Mouse (Mus musculus): ENCODE data around the gene Tnfsfm13.

Gene Tnfsfm13

DNA sequence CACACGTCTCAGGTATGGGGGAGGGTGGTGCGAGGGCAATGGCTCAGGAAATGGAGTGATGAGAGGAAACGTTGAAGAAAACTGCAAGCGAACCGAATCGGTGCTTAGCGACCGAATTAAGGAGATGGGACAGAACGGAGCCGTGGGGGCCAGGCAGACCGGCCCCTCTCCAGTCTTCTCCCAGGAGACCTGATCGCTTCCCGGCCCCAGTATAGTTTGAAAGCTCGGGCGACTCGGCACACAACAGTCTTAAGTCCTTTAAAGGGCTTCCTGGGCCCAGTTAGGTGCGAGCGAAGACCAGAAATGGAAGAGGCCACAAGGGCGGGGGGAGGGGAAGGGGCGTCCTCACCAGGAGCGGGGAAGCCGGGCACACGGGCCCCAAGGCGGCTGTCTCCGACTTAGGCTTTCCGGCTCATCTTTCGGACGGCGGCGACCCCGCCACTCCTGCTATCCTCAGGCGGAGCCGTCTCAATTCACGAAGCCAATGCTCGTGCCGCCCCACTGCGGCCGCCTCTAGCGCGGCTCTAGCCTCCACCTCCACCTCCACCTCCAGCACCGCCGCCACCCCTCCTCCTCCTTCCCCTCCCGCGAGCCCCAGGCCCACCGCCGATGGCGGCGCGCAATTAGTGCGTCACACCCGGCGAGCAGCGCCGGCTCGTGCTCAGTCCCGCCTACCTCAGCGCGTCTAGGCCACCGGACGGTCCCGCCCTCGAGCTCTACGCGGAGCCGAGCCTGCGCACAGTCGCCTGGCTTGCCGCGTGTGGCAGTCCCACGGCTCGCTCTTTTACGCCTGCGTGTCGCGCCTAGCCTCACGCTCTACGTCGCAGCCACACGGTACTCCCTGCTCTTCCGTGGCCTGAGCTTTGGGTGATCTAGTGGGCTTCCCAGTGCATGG lies 14.3 kb downstream of the Tnfsfm13 start, which contains the start of gene Senp3:
TSS of gene Senp3 (minus strand) at position 771 of the 895 bp plus-strand sequence.
- peak; percentile 97 for DNase-seq (ENCODE audit: low read depth, low spot score)

DNA sequence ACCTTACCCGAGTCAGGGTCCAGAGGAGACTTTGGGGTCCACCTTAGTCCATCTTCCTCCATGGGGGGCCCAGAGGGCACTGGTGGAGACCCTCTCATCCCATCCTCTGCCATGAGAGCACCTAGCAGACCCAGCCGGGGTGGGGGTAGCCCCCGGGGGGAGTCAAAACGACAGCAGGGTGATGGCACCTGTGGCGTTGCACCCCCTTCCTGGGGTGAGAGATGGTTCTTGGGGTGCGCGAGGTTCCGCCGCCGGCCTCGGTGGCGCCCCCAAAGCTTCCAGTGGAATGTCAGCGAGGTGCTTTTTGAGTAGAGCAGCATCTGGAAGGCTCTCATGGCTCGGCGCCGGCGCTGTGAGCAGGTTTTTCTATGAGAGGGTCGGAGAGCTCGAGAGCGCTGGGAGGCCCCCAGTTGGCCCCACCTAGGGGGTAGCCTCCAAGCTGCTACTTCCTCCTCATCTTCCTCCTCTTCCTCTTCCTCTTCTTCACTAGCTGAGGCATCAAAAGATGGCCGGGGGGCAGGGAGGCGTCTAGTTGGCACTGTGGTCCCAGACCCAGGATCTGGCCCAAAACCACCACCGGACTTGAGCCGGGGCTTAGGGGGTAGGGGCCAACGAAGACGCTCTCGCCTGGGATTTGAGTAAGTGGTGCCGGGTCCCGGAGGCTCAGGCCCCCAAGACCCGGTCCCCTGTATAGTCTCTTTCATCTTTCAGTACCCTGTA lies 15.6 kb downstream of the Tnfsfm13 start:
- no peak for DNase-seq (ENCODE audit: low read depth, low spot score)

DNA sequence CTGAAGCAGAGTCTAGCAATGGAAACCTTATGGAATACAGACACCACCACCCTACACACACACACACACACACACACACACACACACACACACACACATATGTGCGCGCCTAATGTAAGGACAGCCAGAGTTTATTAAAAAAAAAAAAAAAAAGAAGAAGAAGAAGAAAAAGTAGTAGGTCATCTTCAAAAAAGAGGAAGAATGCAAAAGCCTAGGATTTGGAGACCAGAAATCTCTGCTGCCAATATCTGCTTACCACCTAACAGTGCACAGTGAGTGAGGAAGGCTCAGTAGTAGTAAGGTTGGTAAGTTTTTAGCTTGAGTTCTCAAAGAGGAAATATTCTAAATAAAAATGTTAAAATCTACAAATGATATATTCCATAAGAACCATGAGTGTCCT lies 16.8 kb downstream of the Tnfsfm13 start:
- no peak for DNase-seq (ENCODE audit: low read depth, low spot score)

DNA sequence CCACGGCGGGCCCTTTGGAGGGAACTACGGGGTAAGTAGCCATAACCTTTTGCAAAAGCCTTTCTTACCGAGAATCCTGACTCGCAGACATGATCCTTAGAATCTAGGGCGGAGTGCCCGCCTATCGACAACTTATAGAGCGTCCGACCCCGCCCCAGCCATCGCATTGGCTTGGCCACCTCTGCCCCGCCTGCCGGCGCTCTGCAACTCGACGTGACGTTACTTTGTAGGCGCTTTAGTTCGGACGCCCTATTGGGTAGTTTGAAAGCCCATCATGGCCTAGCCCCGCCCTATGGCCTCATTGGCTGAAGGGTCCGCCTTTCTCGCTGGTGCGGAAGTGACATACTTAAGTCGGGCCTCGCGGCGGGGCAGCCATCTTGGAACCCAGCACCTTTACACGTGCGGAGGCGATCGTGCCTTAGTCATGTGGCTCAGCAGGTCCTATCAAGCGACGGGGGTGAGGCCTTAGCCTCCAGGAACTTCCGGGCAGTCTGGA lies 23.6 kb downstream of the Tnfsfm13 start, which contains the start of gene Eif4a1:
TSS of gene Eif4a1 (minus strand) at position 213 of the 496 bp plus-strand sequence.
- DNase-seq (ENCODE audit: low read depth, low spot score), result peak; percentile 100

DNA sequence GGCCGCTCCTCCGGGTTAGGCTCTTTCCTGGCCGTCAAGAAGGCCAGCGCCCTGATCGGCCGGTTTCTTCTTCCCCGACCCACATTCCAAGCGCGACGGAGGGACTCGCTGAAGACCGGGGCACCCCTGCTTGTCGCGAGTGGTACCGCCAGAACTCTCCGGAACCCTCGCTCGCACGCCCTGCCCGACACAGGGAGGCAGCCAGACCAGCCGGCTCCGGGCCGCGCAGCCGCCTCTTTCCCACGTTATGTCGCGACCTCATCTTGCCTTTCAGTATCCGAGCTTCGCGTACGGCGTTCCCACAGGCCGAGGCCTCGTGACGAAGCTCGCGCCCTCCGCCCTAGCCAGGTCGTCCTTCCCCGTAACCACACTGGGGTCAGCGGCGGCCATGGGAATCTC lies 24.2 kb downstream of the Tnfsfm13 start:
- DNase-seq (ENCODE audit: low read depth, low spot score), result peak; percentile 61

DNA sequence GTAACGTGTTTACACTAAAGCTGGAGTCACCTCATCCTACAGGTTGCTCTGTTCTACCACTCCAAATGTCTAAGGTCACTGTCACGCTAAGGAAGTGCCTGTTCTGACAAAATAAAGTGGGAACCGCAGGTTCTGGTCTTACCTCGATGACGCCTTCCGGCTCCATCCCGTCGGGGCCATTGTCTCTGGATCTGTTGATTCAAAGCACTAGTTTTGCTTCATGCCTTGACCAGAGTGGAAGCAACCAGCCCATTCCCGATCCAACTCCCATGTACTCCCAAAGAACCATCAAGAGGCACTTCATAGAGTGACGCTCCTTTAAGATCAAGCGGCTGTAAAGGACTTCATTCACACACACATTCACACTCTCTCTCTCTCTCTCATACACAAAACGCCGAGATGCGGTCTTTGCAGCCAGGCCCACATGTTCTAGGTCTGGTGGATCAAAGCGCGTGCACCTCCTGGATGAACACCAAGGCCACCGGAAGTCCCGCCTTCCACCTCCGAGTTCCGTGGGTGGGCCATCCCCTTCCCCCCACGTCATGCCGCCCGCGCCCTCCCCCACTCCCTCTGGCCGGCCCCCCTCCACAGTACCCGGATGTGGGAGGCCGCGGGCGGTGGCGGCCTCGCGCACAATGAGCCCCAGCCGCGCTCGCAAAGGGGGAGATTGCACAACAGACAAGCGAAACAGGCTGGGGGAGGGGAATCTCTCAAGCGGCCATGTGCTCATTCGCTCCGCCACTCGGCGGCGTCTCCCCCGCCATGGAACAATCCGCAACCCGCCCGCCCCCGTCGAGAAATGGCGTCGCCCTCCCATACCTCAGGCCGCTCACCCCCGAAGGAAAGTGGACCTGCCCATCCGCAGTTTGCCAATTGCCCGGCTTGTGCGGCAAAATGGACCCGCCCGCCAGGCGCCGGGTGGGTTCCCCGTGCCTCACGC lies 24.8 kb downstream of the Tnfsfm13 start:
- DNase-seq (ENCODE audit: low read depth, low spot score), result peak; percentile 96

DNA sequence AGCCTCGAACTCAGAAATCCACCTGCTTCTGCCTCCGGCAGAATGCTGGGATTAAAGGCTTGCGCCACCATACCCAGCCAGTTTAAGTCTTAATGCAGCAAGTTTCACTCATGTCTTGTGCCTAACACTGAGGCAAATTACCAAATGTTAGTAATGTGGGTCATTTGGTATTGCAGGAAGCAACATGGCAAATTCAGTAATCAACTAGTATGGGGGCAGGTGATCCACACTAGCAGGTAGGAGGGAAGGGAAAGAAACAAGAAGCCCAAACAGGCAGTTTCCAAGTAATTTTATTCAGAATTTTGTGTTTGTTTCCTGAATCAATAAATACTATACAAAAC lies 29.3 kb downstream of the Tnfsfm13 start:
- DNase-seq (ENCODE audit: low read depth, low spot score), result no peak

DNA sequence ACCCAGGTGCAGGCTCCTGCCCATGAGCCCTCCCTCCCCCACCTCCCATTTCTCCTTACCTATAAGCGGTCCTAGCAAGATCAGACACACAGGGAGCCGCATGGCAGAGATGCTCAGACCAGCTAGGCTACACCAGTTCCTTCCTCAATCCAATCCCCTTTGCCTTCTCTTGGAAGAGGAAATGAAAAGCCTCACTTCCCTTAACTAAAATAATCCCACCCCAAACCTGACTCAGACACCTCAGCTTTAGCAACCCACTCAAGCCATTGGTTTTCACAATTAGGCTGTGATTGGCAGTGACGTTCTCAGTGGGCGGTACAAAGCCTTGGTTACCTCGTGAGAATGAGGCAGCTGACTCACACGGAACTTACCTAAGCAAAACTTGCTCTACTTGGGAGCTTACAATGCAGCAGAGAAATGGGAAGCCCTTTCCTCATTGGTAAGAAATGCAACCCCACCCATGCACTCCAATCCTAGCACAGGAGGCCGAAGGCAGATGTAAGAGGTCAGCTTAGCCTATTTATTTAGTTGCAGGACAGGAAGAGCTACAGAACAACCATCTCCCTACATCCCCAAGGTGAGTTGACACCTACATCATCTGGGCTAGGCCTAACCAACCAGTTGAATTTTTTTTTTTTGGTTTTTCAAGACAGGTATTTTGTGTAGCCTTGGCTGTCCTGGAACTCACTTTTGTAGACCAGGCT lies 29.8 kb downstream of the Tnfsfm13 start, which contains the start of gene Cd68:
TSS of gene Cd68 (minus strand) at position 193 of the 704 bp plus-strand sequence.
- DNase-seq (ENCODE audit: low read depth, low spot score), result peak; percentile 98

DNA sequence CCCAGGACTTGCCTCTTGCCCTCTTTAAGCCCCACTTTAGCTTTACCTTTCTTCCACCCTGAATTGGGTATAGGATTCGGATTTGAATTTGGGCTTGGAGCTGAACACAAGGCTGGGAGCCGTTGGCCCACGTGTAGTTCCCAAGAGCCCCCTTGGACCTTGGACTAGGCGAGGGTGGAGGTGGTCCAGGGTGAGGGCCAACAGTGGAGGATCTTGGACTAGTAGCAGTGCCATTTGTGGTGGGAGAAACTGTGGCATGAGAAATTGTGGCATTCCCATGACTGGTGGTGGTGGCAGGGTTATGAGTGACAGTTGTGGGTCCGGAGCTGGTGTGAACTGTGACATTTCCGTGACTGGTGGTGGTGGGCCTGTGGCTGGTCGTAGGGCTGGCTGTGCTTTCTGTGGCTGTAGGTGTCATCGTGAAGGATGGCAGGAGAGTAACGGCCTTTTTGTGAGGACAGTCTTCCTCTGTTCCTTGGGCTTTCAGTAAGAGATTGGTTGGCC lies 30.4 kb downstream of the Tnfsfm13 start:
- DNase-seq (ENCODE audit: low read depth, low spot score), result no peak

DNA sequence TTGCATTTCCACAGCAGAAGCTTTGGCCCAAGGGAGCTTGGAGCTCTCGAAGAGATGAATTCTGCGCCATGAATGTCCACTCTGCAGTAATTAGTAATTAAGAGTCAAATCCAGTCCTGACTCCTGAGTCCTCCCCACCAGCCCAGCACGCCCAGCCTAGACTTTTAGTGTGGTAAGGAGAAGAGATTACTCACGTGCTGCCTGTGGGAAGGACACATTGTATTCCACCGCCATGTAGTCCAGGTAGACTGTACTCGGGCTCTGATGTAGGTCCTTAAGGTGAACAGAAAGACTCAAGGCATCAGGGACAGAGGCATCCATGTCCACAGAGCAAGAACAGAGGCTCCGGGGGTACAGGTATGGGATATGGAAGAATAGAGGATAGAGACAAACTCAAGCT lies 31.1 kb downstream of the Tnfsfm13 start:
- DNase-seq (ENCODE audit: low read depth, low spot score), result no peak

DNA sequence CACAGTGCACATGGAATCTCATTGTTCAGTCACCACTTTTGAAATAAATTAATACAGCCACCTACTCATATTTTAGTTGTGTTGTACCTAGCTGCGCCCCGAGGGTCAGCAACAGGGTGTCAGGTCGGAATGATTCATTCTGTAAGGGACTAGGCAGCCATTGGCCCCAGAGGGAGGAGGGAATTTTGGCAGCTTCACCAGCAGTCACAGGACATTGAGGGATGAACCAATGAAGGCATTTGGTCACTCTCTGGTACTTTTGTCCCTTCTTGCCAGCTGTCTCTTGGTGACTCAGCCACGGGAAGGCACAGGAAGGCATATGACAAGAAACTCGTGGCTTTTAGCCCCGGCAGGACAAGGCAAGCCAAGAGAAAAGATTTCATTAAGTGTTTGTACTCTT lies 32.1 kb downstream of the Tnfsfm13 start:
- no peak for DNase-seq (ENCODE audit: low read depth, low spot score)

DNA sequence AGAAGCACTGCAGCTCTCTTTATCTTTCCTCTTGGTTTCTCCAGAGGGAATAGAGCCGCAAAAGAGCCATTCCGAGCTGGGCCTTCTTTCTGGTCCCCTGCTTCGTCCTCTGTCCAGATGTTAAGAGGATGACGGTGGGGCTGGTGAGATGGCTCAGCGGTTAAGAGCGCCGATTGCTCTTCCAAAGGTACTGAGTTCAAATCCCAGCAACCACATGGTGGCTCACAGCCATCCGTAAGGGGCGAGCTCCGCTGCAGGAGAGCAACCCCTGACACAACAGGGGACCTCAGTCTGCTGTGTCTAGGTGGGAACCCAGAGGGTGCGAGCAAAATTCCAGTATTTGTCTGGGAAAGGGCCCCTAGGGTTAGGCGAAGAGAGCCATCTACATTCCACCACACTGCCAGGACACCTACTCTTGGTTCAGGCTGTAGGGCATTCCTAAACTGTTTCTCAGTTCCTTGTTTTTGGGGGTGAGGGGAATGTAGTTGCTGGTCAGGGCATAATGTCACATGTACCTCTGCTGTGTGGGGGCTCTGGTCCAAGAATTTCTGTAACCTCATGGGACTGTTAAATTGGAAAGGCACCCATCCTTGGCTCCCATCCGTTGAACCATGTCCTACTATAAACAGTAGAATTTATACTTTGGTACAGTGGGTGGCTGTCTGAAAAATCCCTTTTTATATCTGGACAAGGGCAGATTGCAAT lies 32.8 kb downstream of the Tnfsfm13 start:
- no peak for DNase-seq (ENCODE audit: low read depth, low spot score)

DNA sequence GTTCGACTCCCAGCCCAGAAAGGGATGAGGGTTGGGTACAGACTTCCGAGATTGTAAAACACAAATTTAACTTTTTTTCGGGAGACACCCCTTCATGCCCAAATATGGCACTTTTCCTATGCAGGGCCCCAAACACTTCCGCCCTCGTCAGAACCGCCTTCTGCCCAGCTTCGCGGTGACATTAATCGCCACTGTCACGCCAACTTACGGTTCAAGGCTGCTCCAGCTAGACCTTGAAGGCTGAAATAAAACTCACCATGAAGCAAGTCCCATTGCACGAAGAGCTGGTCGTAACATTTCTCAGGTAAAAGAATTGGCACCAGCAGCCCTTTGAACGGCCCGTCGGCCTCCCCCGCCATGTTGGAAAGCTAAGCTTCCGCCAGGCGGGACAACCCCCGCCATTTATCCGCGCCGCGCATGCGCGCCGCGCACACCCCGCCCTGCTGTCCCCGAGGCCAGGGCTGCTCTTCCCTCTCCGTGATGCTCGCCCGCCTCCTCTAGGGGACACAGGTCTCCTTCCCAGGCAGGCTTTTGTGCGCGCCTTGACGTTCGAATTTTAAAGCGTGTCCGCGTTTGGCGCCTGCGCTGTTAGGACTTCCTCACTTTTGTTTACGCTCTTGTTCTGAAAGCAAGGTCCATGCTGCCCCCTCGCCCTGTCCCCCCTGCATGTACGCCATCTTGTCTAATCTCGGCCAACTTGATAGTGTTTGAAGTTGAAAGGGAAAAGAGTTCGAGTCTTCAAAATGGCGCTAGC lies 33.5 kb downstream of the Tnfsfm13 start, which contains the start of gene Mpdu1:
TSS of gene Mpdu1 (minus strand) at position 430 of the 754 bp plus-strand sequence.
- DNase-seq (ENCODE audit: low read depth, low spot score), result peak; percentile 98

DNA sequence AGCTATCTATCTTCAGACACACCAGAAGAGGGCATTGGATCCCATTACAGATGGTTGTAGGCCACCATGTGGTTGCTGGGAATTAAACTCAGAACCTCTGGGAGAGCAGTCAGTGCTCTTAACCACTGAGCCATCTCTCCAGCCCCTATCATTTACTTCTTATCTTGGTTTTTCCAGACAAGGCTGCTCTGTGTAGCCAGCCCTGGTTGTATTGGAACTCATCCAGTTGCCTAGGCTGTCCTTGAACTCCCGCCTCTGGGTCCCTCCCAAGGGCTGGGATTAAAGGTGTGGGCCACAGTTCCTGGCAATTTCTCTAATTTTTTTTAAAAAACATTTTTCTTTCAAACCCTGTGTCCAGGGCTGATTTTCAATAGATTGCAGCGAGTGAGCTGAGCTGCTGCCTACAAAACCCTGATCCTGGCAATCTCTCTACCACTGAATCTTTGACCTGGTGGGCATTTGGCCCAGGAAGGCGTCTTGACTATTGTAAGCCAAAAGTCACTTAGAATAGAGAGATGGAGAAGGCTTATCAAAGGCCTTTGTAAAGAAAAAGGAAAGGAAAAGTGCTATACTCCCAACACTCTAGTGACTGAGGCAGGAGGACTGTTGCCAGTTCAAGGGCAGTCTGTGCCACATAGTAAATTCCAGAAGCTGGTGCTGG lies 34.5 kb downstream of the Tnfsfm13 start:
- no peak for DNase-seq (ENCODE audit: low read depth, low spot score)

DNA sequence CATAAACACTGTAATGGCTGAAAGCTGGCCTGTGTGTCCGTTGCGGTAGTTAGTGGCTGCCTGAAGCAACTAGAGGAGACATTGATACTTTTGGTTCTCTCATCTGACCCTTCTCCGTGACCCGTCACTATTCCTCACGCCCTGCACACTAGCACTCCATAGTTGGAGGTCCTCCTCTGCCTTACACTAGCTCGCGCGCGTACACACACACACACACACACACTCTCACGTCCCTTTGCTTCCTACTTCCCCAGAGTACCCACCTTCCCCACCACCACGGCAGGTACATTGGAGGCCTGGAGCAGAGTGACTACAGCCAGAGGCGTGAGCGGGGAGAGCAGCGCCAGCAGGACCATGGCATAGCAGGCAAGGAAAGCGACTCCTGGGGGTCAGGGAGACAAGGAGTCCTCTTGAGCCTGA lies 38.4 kb downstream of the Tnfsfm13 start:
- no peak for DNase-seq (ENCODE audit: low read depth, low spot score)

DNA sequence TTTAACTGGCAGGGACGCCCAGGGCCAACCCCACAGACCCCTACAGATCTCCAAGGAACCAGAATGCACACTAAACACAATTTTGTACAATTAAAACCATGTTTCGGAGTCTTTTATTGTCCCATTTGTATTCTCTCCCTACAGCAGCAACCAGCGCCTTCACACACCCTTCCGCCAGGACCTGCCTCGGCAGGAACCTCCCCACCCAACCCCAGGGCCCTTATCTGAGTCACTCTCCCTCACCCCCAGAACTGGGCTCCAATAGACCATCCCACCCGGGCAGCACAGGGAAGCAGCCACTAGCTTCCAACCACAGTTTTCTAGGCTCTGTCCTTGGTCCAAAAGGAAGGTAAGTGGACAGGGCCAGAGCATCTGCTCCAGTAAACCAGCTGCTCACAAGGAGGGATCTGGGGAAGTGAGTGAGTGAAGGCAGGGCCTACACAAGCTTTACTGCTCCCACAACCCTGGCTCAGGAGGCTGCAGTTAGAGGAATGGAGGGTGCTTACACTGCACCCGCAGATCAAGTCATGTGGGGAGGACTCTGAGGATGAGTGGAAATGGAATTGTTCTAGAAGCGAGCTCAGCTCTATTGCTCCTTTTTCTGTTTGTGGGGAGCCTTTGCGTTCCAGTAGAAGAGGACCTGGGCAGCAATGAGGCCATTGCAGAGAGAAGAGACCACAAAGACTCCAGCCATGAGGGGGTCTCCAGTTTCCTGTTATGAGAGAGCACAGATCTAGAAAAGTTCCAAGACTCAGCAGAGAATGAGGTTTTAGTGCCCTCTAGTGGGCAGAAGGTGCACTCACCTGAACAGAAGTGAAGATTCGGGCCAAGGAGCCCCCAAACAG lies 39.1 kb downstream of the Tnfsfm13 start:
- peak; percentile 86 for DNase-seq (ENCODE audit: low read depth, low spot score)

DNA sequence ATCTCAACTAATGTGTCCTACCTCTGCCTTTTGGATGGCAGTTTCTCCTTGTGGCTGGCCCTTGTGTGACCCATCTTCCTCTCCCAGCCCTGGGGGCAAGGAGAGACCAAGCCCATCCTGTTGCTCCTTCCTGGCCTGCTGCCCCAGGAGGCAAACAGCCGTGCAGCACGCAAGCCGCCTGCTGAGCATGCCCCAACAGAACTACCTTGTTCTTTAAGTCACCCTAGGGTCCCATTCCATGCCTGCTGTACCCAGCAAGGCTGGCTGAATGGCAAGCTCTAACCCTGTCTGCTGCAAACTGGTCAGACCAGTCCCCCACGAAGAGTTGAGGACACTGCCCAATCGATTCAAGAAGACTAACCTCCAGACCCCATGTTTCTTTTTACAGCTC lies 39.8 kb downstream of the Tnfsfm13 start:
- no peak for DNase-seq (ENCODE audit: low read depth, low spot score)
